Mouse (Mus musculus) spleen, adult 2 months (tissue): Measurements from ENCODE around the gene S100a13.

Source experiments
- CTCF ChIP-seq: fragments of 200-500 bp; IDR thresholded peaks from 2 replicates; pipeline ENCODE4 v1.5.1; 2011; ENCODE audit warnings: mild to moderate bottlenecking, inconsistent platforms; ENCODE audit not compliant: insufficient read depth, insufficient read length, insufficient replicate concordance; ENCODE audit errors: extremely low read depth
- POLR2A ChIP-seq: fragments of 200-500 bp; IDR thresholded peaks from 2 replicates; pipeline ENCODE4 v1.6.1; 2011; ENCODE audit warnings: low read depth, low read length, inconsistent platforms

DNA sequence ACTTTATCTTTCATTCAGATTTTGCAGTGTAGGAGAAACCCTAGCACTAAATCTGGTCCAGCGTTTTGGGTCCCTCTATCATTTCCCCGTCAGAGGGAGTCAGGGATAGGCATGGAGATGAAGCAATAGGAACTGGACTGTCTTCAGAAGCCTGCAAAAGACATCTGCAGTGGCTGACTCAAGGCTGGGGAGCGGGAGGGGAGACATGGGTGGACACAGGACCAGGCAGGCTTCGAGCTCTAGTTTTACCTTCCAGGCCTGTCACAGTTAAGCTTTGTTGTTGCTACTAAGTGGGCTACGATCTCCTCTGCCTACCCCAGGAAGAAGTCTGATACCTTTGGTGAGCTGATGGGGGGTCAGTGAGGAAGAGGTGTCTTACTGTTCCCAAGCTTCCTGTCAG, 2.0 kb upstream of the S100a13 start:
- TF ChIP-seq POLR2A (no peak), CTCF (no peak)
